Mouse (Mus musculus): ENCODE data around the gene Mgll. TPM values are rescaled to one million over a fixed set of nuclear protein-coding genes. Genes with fewer than 3 reads are reported as not detected.

Gene Mgll
- total RNA-seq, 2 experiments from 2014 or later = 185 to 189 TPM

DNA sequence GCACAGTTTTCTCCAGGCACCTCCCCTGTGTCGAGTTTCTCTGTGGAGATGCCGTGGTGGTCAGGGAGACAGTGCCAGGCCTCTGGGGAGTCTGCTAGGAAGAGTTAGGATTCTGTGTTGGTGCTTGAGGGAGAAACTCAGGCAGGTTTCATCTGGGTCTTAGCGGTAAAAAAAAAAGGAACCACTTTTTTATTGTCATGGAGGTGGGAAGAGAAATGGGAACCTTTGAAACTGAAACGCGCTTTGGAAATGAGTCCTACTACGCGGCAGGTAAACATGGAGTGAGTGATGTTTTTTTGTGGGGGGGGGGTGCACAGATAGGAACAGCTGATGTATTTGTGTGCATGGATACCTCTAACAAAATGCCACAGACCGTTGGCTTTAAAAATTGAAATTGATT lies 12.1 kb downstream of the Mgll start:
- intact Hi-C loops (cut with DNase I) = loop anchor here (5.0 kb wide), 1 partner anchor 159 kb away; no protein-coding TSS in a partner anchor
- no peak overlapping the region for H3K4me3 ChIP-seq
- no peak for TF ChIP-seq CTCF (IDR thresholded peaks at IDR 0.05)
- DNase-seq (ENCODE audit: extremely low spot score in 1 of 2, low spot score in 2 of 2) = no peak
- H3K27ac ChIP-seq = peak overlapping the region; percentile 62

DNA sequence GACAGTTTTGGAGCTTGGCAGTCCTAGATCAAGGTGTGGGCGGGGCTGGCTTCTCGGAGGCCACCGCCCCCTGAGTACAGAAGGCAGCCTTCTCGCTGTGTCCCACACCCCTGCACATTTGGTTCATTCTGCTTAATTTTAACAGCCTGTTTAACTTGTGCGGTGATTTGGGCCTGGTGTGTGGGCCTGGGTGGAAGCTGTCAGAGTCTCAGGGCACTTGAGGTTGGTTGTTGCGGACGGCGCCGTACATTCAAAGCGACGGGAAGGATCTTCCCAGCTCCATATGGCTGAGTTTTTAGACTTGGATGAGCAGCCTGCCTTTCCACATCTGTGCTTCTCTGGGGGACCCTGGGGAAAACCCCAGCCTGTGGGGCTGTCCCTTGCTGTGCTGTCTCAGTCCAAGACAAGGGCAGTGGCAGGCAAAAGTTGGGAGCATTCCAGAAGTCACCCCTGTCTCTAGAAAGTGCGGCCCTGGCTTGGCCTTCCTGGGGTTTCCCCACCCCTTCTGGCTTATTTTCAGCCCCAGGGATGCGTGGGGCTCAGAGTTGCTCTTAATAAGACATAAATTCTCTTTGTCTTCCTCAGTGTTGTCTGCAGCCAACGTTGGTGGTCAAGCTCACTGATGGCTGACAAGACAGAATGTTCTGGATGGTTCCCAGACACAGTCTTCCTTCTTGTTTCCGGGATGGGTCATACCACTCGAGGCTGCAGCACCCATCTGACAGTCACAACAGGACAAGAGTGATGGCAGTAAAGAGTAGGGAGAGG lies 12.7 kb downstream of the Mgll start:
- peak; percentile 32 to 47 for DNase-seq (ENCODE audit: extremely low spot score in 1 of 2, low spot score in 2 of 2)
- Histone ChIP-seq H3K4me3 (no peak overlapping the region), H3K27ac (peak overlapping the region; percentile 62)
- intact Hi-C loops (cut with DNase I) = loop anchor here (5.0 kb wide), 1 partner anchor 160 kb away; no protein-coding TSS in a partner anchor
- no peak for TF ChIP-seq CTCF (IDR thresholded peaks at IDR 0.05)

DNA sequence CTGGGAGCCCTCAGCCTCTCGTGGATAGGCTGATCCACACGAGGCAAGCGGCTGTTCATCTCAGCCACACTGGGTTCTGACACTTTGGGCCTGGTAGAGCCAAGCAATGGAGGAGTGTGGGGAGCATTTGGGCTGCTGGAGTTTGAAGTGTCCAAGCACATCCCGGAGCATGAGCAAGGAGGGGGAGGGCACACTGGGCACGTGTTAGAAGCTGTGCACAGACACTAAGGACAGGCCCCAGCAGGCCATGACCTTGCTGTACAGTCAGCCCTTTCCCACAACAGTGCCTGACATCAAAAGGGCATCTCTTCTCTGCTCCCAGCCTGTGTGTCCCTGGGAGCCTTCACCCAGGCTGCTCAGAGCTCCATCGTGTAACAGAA lies 13.3 kb downstream of the Mgll start:
- H3K27ac ChIP-seq = peak overlapping the region; percentile 62
- intact Hi-C loops (cut with DNase I) = loop anchor here (5.0 kb wide), 1 partner anchor 160 kb away; no protein-coding TSS in a partner anchor
- no peak for TF ChIP-seq CTCF (IDR thresholded peaks at IDR 0.05)
- DNase-seq (ENCODE audit: extremely low spot score in 1 of 2, low spot score in 2 of 2) = no peak
- no peak overlapping the region for H3K4me3 ChIP-seq

DNA sequence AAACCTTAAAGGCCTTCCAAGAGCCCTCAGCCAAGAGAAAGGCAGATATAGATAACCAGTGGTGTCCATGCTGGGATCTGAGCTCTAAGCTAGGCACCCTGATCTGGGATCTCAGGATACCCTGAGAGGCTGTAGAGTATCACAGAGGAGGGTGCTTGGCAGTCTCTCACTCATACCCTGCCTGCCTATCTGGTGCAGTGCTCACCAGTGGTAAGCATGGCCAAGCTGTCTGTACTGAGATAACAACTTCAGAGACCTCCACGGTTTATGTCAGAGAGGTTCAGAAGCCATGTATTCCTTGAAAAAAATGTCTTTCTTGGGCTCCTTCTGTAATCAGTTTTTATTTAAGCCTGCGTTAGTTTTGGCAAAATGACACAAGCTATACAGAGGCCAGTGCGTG lies 16.8 kb downstream of the Mgll start:
- Histone ChIP-seq H3K4me3 (no peak overlapping the region), H3K27ac (peak overlapping the region; percentile 82)
- intact Hi-C loops (cut with DNase I) = no loop called here
- no peak for TF ChIP-seq CTCF (IDR thresholded peaks at IDR 0.05)
- no peak for DNase-seq (ENCODE audit: extremely low spot score in 1 of 2, low spot score in 2 of 2)

DNA sequence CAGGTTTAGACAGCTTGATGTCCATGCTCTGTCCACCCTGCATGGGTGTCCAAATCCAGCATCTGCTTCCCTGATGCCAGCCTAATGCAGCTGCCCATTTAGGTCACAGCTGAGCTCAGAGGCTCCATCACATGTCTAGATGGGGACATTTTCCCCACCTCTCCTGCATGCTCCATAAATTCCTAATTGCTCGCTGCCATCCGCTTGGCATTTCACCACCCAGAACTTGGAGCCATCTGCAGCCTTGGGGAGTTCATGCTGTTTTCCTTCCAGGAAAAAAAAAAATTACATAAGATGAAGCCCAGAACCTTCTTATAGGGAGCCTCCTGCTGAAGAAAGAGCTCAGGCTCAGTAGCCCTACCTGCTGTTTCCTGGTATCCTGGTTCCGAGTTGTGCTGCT lies 17.6 kb downstream of the Mgll start:
- no peak for TF ChIP-seq CTCF (IDR thresholded peaks at IDR 0.05)
- intact Hi-C loops (cut with DNase I) = no loop called here
- DNase-seq (ENCODE audit: extremely low spot score in 1 of 2, low spot score in 2 of 2) = no peak
- no peak overlapping the region for H3K4me3 ChIP-seq
- H3K27ac ChIP-seq = peak overlapping the region; percentile 82

DNA sequence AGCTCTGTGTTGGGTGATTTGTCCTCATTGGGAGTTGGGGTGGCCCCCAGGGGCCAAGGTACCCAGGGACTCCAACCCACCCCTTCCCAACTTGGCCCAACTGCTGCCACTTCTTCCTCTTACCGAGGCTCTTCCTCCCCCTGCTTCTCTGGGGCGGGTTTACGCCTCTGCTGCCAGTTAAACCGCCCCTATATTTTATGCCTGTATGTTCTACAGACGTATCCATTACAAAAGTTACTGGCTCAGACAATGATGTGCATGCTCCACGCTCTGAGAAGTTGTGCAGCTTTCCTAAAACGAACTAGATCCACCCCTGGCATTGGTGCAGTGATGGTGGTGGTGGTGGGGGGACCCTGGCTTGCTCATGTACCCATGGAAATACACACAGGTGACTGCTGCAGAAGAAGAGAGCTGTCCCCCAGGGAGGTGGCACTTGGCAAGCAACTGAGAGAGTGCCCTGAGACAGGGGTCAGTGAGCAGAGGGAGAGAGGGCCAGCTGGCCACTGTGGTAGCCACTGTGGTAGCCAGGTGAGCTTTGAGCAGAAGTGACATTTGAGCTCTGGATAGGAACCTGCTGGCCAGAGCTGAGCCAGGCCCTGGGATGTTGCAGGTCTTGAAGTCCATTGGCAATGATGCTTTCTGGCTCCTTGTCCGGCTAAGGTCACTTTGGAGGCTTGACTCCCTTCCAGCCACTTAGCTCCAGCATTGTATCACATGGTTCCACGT lies 18.2 kb downstream of the Mgll start:
- no peak for TF ChIP-seq CTCF (IDR thresholded peaks at IDR 0.05)
- peak overlapping the region; percentile 82 for H3K27ac ChIP-seq
- intact Hi-C loops (cut with DNase I) = no loop called here
- DNase-seq (ENCODE audit: extremely low spot score in 1 of 2, low spot score in 2 of 2) = no peak
- H3K4me3 ChIP-seq = no peak overlapping the region

DNA sequence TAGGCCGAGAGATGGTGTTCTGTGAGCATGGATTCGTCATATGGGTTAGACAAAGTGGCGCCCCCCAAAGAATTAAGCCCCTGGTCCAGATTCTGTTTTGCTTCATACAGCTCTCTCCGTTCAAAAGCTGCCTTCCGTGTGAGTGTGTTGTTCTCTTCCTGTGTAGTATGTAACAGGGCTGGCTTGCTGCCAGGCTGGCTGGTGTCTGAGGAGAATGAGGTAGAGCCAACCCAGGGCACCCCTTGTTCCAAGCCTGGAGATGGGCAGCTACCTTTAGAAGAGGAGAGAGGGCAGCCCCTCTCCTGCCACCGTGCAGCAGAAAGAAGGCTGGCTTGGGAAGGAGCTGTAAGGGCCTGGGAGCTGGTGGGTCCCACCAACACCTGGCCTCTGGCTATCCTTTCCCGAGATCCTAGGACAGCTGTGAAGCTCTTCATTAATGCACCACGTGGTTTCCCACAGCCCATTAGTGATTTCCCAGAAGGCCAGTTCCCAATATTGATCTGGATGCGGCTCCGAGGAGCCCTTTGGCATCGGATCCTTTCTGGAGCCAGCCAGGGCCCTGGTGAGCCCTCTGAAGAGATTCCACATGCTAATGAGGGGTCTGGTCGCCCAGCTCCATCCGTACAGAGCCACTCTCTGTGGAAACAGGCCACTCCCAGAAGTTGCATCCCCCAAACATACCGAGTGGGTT lies 19.5 kb downstream of the Mgll start:
- H3K27ac ChIP-seq = 0 out of 2 replicates have a peak overlapping the region, but pooled peaks have one; percentile 5
- intact Hi-C loops (cut with DNase I) = no loop called here

DNA sequence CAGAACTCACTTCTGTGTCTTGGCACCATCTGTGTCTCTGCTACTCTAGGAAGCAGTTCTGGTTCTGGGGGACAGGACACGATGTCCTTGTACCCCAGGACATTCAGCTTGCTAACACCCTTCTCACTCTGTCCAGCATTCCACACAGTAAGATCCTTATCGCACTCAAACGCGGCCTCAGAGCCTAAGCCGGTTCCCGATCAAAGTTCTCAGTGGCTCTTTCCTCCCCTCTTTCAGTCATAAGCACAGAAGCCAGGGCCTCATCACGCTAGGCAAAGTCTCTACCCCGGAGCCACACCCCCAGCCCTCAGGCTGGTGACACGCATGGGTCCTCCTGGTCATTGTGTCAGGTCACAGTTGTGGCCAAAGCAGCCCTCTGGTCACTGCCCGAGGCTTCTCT lies 20.8 kb downstream of the Mgll start:
- no peak for TF ChIP-seq CTCF (IDR thresholded peaks at IDR 0.05)
- intact Hi-C loops (cut with DNase I) = no loop called here
- Histone ChIP-seq H3K4me3 (no peak overlapping the region), H3K27ac (no peak overlapping the region)
- DNase-seq (ENCODE audit: extremely low spot score in 1 of 2, low spot score in 2 of 2) = no peak

More for the DNA sequence above, 19.5 kb downstream of the Mgll start:
- no peak for TF ChIP-seq CTCF (IDR thresholded peaks at IDR 0.05)
- no peak overlapping the region for H3K4me3 ChIP-seq
- no peak for DNase-seq (ENCODE audit: extremely low spot score in 1 of 2, low spot score in 2 of 2)

DNA sequence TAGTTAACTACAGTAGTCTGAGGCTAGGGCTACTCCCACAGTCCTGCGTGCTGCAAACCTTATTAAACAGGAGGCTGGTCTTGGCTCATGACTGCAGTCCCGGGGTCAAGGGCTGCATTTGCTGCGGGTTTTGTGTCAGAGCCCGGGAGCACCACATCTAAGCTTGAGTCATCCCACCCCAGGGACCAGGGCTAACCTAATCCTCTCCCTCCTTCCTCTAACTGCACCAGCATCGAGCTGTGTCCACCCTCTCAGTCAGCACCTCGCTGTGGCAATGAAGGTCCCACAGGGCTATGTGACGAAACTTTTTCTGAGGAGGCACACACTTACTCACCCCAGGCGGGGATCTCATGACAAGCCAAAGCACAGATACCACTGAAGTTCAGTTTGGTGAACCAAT lies 22.1 kb downstream of the Mgll start:
- no peak for DNase-seq (ENCODE audit: extremely low spot score in 1 of 2, low spot score in 2 of 2)
- H3K27ac ChIP-seq = no peak overlapping the region
- TF ChIP-seq CTCF (IDR thresholded peaks at IDR 0.05) = no peak
- intact Hi-C loops (cut with DNase I) = no loop called here
- no peak overlapping the region for H3K4me3 ChIP-seq

DNA sequence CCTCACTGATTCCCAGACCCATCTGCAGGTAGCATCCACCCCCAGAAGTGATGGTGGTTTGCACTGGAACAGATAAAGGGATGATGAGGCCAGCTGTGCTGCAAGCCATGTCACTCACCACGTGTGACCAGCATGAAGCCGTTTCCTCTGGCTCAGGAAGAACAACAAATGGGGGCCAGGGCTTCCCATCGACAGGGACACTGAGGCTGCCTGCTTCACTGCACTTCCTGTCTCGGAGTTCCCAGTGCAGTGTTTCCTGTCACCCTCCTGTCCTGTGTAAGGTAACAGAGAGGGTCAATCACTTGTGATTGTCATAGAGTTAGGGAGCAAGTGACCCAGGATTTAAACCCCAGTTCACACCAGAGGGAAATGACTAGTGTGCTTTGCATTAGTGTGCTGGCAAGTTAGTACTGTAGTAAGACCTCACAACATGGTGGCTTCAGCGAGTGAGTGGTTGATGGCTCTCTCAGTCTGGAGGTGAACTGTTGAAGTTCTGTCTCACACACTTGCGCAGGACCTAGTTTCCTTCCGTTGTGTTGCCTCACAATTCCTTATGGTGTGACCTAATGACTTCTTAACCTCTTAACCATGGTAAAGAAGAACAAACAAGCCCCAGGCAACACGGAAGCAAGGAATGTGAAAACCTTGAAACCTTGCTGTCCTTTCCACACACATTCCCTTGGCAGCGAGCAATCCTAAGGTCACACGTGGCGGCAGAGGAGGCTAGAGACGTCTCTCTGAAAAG lies 23.3 kb downstream of the Mgll start:
- TF ChIP-seq CTCF (IDR thresholded peaks at IDR 0.05) = no peak
- DNase-seq (ENCODE audit: extremely low spot score in 1 of 2, low spot score in 2 of 2) = no peak
- Histone ChIP-seq H3K4me3 (no peak overlapping the region), H3K27ac (no peak overlapping the region)
- intact Hi-C loops (cut with DNase I) = no loop called here

DNA sequence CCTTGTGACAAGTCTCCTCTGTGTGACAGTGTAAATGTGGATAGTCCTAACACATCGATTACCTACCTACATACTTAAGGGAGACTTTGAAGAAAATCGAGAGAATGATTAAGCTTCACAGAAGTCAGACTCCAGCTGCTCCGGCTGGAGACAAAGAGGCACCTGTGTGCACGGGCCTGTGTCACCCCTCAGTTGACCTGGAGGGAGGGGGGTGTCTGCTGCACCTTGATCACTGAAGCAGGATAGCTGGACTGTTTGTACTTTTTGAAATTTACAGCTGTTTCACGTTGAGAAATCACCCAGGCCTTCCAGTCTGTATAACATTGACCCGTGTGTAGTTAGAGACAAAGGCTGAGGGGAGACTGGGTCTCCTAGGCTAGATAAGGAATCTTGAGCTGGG lies 26.7 kb downstream of the Mgll start:
- Histone ChIP-seq H3K27ac (no peak overlapping the region; the same call in 1 of the 2 replicates), H3K4me3 (no peak overlapping the region)
- DNase-seq (ENCODE audit: extremely low spot score in 1 of 2, low spot score in 2 of 2) = no peak
- no peak for TF ChIP-seq CTCF (IDR thresholded peaks at IDR 0.05)
- intact Hi-C loops (cut with DNase I) = no loop called here

Measured in left cerebral cortex, adult 2 months (tissue).